Mouse (Mus musculus) cerebellum, postnatal 10 days (tissue): ENCODE measurements at regions not wholly inside any gene's neighbourhood (a gene's known extent, or its start where the extent isn't known, plus 50 kb on each side); places are given as distances from the start of the nearest gene placed in this dataset.
A peak's percentile ranks its signal among the peaks of the same experiment; 100 is the strongest.

ENCODE experiments used
- DNase-seq, 2 experiments: peaks; one replicate each; pipeline ENCODE4 v3.0.0; 2021; ENCODE audit warnings: mixed read lengths in 2 of 2

DNA sequence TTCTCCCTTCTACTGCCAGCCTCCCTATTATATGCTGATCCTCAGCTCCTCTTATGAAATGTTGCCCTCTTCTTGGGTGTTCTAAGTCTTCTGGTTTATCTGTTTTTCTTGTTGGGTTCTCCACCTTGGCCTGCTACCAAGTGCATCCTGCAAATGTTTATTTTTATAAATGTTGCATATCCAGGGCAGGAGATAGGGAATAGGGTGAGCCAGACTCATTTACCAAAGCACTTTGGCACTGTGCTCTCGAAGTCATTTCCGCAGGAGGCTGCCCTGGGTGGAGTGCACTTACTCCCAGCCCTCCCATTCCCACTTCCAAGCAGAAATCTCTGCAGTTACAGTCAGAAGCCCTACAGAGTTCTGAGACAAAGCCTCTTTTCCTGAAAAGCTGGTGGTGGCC lies 249.5 kb upstream of the Pappa start:
- no peak for DNase-seq

GRCm38 (mm10) chr4:64876924-64877323 lies 247.1 kb upstream of the Pappa start:
- no peak for DNase-seq

DNA sequence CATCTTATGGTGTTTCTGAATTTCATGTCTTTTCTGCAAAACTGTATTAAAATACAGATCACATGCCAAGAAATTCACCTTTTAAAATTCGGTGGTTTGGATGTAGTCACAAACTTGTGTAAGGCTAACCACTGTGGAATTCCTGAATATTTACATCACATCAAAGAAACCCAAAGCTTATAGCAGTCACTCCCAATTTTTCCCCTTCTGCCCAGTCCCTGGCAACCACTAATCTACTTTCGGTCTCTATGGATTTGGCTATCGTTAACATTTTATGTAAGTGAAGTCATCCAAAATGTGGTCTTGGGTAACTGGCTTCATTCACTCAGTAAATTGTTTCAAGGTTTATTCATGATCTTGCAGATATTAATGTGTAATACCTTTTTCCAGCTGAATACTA lies 226.0 kb upstream of the Pappa start:
- DNase-seq, result no peak

DNA sequence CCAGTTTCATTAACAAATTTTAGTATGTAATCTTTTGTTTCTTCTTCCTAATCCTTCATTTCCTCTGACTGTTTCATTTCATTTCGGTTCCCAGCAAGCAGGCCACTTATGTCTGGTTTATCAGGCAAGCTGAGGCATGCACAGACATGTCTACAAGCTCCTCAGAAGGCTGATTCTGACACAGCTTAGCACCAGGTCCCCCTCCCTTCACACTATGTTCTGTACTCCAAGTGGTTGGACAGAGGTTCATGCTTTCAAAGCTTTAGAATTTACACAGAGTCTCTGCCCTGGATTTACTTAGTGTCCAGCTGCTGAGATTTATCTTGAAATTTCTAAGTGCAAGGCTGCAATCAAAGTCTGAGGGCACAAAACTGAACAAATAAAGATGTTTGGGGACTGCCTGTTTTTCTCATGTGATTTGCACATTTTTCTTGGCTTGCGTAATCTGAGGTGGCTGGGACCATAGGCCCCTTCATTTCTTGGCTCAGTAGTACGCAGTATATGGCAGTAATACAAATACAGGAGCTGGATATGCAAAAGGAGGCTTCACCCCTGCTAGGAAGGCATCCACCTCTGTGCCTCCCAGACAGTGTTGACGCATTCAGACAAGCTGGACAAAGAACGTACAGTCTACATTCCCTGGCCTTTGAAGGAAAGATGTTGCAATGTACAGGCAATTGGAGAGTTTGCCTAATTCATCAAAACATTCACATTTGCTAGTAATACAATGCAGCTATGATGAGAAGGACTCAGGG lies 222.7 kb upstream of the Pappa start:
- no peak for DNase-seq

GRCm38 (mm10) chr4:64923751-64924150 lies 200.2 kb upstream of the Pappa start:
- peak; percentile 12 to 28 for DNase-seq

GRCm38 (mm10) chr4:64928553-64928952 lies 195.4 kb upstream of the Pappa start:
- DNase-seq, result peak in 1 of 2 experiments; percentile 2

DNA sequence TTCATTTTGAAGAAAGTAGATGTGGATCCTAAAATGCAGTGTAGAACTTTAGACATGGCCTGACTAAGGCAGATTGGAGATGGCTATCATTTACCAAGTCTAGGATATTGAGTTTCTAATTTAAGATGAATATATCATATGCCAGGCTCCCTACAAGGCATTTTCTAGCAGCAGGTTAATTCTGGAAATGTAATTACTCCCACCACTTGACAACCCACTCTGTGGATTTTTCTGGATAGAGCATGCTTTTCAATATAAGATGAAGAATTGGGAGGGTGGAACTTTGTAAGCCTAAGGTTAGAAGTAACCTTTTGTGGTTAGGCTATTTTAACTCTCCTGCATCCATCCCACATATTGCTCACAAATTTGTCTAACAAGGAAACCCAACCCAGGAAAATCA lies 178.4 kb upstream of the Pappa start:
- no peak for DNase-seq

- DNase-seq, result no peak
Measured at GRCm38 (mm10) chr4:64952651-64953050, 171.3 kb upstream of the Pappa start.

DNA sequence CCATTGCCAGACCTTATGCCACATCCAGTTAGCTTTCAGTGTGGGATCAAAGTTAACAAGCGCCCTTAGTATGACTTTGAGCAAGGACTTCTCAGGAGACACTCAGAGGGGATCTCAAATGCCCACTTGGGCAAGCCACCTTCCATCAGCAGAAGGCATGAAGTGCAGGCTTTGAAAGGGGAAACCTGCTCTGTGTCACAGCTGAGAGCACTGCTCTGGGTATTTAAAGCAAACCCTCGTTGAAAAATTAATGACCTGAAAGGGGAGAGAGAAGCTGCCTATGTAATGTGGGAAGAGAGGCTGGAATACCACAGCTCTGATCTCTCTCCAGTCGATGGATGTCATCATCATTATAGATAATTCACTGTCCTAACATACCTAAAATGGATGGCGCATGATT lies 165.1 kb upstream of the Pappa start:
- no peak for DNase-seq

DNA sequence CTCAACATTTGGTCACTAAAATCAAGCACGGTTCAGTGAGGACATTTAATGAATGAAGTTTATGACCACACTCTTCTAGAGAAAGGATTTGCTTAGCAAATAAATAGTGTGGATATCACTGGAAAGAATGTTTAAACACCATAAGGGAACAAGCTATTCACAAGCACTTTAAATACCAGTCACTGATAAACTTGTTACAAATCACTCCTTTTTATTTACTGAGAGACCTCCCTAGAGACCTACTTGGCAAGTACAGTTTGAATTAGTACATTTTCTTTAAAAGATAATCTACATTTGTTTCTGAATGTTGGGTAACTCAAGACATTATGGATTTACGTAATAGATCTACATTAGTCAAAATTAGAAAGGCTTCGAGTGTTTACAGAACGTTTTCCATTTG lies 162.2 kb upstream of the Pappa start:
- DNase-seq, result no peak
